Mouse (Mus musculus) layer of hippocampus, postnatal 36 days (tissue): ENCODE measurements around the gene Tmem236. TPM values are rescaled to one million over a fixed set of nuclear protein-coding genes. Genes with fewer than 3 reads are reported as not detected.
"Not testable (repeated sequence)": the region's sequence is repeated elsewhere in the genome, so short reads cannot be mapped to it uniquely, and the experiment has no call there.

Source experiments
- DNase-seq, 2 experiments: peaks; one replicate each; pipeline ENCODE4 v3.0.0; 2022
- total RNA-seq, 2 experiments: library from RNA; stranded (reverse); gene quantifications; 2 replicates each; pipeline ENCODE4 v1.2.3; 2021

Gene Tmem236
- total RNA-seq, 2 experiments from 2014 or later = 0.12 TPM; not detected in 1

DNA sequence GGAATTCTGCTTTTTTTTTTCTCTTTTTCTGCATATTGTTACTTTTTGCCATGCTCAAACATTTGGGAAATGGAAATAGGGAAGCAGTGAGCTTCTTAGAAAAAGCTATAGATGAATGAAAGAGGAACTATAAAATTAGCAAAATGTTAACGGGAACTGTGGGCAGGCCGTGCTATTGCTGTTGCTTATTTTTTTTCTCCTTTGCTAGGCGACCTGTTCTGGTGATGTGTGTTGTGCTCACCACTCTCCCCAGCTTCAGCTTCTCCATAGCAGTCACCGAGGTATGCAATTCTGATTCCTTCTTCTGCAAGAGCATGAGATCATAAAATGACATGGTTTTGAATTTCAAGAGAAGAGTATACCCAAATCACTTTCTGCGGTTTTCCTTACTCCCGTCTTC is 17.7 kb downstream of the Tmem236 start:
- DNase-seq = no peak

DNA sequence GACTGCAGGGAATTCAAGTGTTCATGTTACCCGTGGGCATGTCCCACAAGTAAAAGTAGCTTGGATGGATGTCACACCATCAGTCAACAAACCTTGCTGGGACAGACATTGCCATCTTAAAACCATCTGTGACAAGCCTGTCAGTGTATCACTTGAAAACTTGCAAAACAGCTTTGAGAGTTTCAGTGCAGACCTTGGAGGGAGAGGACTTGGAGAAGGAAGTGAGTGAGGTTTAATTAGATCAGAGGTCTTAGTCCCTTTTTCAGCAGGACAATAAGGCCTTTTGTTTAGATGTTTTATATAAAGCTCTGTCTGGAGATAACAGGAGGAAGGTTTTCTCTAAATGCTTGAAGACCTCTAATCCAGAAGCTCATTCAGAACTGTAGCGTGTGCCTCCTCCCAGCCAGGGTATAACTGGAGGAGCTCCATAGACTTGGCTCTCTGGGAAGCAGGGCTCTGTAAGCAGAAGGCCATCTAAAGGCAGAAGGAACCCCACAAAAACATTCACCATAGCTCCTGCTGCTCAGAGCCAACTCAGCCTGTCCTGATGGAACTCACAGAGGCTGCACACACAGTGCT is 24.1 kb downstream of the Tmem236 start:
- not testable (repeated sequence) for DNase-seq

DNA sequence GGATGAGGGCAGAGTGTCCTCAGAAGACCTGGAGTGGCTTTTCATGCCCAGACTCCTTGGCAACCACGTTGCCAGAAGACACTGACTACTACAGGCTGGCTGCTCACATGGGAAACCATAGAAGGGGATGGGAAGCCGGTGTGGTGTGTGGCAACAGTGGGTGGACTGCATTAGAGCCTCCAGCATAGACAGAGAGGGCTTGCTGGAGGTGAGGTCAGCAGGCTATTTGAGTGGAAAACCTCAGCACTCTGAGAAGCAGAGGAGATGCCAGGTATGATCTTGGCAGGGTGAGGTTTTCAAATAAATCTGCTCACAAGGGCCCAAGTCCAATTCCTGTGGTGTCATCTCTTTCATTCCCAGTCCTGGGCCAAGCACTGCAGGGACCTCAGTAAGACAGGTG is 25.3 kb downstream of the Tmem236 start:
- DNase-seq = no peak

DNA sequence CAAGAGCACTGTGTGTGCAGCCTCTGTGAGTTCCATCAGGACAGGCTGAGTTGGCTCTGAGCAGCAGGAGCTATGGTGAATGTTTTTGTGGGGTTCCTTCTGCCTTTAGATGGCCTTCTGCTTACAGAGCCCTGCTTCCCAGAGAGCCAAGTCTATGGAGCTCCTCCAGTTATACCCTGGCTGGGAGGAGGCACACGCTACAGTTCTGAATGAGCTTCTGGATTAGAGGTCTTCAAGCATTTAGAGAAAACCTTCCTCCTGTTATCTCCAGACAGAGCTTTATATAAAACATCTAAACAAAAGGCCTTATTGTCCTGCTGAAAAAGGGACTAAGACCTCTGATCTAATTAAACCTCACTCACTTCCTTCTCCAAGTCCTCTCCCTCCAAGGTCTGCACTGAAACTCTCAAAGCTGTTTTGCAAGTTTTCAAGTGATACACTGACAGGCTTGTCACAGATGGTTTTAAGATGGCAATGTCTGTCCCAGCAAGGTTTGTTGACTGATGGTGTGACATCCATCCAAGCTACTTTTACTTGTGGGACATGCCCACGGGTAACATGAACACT is 26.6 kb downstream of the Tmem236 start:
- not testable (repeated sequence) for DNase-seq

DNA sequence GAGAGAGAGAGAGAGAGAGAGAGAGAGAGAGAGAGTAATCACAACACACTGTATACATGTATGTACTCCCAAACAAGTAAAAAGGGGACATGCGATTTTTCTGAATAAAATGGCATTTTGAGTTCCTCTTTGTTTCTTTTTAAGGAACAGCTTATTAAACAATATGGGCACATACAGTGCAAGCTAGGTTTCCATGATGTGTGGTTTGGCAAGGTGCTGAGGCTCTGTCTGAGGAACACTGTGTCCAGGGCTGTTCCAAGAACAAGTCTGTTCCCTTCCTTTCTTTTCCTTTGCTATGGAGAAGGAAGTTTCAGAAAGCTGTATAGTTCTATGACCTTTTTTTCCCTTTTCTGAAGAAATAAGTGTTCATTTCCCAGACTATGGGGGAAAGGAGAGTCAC is 30.0 kb downstream of the Tmem236 start:
- no peak for DNase-seq

DNA sequence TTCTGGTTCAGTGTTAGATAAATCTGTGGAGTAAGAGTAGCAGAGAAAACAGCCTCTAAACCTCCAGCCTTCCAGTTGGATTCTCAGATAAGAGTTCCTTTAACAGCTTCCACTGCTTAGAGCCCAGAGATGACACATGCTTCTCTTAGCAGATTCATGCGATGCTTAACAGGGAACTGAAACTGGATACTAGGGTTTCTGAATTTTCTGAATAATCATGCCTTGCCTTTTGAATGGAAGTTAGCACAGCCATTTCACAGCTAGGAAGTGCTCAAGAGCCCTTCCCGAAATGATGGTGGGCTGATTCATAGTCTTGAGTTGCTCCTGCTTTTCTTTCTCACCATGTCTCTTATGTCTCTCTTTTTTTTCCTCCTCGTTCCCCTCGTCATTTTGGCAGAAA is 32.5 kb downstream of the Tmem236 start:
- no peak for DNase-seq

DNA sequence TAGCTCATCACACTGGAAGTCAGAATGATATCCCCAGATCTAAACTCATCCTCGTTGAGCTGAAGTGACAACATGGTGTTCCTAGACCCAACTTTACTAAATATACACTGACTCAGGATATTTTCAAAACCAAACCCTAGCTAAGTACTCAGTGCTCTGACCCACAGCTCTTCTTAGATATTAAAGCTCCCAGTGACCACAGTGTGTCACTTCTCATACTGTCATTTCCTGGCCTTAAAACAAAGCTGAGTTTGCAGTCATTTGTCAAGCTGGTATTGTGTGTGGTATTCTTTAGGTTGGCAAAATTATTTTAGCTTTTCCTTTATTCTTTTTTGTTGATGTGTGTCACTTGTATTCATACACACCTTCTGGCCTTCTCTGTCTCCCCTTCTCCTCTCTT is 36.4 kb downstream of the Tmem236 start:
- DNase-seq = no peak

DNA sequence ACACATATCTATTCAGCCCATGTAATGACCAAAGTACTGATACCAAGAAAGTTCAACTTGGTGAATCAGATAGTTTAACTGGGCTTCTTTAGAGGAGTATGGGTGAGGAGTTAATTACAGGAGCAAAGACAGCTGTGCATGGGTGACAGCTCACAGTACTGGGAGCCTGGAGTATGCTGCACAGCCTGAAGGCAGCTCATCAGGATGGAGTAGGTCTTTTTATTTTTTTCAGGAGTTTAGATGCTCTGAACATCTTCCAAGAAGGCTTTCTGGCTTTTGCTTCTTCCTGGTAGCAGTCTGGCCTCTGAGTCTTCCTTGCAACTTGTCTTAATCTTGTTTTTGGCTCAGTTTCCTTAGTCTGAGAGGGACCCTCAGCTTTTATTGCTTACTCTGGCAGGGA is 37.3 kb downstream of the Tmem236 start:
- no peak for DNase-seq

DNA sequence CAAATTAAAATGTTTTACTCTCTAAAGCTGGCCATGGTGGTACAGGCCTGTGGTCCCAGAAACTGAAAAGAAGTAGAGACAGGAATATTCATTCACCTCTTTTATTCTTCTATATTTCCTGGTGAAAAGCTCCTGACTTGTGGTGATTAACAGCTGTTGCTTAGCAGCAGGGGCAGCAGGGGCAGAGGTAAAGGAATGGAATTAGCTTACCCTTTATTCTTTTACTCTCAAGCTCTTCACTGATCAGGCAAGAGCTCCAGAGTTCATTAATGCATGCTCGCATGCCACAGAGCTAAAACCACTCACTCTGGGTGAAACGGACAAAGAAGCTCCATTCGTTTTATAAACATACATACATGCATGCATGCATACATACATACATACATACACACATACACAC is 40.4 kb downstream of the Tmem236 start:
- DNase-seq = no peak

DNA sequence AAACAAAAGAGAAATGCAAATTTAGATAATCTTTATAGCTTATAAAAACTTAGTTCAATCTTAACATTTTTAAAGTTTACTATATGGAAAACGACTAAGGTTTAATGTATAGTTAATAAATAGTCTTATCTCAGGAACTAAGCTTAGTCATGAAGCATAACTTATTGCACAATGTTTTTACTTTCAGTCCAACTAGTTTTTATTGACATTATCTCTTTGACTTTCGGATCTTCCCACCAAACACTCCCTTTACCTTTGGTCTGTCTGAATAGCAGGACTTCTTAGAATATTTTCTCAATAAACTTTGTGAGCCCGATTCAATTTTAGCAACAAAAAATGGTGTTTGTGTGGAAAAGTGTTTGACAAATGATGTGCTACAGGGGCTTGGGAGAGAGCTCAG is 42.3 kb downstream of the Tmem236 start:
- no peak for DNase-seq

DNA sequence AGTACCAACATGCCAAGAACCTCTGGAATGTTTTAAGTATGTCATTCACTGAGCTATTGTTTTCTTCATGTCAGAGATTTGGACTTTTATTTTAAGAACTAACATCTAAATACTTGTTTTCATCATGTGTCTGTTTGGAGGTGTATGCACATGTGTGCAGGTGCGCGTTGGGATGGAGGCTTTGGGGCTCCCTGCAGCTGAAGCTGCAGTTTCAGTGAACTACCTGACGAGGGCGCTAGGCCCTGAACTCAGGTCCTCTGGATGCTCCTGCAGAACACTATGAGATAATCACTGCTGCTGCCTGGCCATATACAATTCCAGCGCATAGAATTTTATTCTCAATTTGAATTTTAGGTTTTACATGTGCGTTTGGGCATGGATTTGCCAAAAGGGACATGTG is 43.8 kb downstream of the Tmem236 start:
- no peak for DNase-seq

DNA sequence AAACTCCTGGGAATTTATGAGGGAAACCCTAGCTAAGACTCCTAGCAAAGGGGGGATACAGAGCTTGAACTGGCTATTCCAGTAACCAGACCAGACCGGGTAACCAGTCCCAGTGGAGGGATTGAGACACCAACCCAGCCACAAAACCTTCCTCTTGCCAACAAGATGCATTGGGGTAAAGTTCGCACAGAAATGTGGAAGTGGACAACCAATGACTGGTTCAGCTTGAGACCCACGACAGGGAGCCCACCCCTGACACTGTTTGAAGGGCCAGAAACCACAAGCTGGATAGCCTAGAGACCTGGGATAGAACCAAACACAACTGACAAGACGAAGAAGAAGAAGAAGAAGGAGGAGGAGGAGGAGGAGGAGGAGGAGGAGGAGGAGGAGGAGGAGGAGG is 50.1 kb downstream of the Tmem236 start:
- no peak for DNase-seq

DNA sequence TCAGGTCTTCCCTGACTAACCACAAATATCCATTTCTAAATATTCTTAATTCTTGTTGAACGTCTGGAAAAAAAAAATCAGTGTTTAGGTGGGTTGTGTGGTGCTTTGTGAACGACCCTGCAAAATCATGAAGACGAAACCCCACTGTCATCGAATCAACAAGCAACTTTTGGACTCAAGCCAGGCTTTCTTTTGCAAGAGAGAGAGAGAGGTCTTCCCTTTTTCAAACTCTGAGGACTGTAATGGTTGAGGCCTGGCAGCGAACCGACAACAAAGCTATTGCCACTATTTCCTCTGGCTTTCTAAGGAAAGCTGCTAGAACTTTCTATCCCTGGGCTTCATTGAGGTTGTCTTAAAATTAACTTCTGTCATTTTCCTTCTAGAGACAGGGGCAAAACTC is 54.2 kb downstream of the Tmem236 start:
- no peak for DNase-seq

DNA sequence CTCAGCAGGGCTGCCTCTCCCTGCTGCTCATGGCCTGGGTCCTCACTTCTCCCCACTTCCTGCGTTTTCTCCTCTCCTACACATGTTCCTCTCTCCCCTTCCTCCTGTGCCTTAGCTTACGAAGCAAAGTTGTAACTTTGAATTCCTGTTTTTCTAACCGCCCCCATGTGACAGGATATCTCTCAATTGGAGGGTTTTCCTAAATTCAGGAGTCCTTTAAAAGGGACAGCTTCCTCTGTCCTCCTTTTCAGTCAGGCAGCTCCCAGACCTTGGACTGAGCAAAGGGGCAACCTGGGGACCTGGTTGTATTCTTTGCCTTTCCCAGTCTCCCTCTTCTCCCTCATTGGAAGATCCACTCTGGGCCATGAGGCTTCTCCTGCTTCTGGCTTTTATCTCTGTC is 54.8 kb downstream of the Tmem236 start, which contains the start of gene Mrc1:
Mrc1 (plus strand) TSS at position 244 of the 400 bp plus-strand sequence.
- no peak for DNase-seq

DNA sequence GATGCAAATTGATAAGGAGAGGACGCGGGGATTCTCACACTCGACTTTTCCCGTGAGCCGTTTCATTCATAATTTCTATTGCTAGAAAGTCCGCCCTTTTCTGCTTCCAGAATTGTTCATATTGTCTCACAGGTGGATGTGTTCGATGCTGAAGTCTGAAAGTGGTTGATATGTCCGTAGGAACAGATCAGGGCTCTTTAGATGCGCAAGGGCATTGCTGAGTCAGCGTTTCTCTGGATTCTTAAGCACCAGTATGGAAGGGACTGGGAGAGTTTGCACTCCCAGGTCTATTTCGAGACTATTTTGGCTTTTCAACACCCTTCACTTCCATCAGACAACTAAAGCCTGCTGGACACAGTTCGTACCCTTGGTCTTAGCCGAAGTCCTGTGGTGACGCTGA is 55.7 kb downstream of the Tmem236 start:
- no peak for DNase-seq

DNA sequence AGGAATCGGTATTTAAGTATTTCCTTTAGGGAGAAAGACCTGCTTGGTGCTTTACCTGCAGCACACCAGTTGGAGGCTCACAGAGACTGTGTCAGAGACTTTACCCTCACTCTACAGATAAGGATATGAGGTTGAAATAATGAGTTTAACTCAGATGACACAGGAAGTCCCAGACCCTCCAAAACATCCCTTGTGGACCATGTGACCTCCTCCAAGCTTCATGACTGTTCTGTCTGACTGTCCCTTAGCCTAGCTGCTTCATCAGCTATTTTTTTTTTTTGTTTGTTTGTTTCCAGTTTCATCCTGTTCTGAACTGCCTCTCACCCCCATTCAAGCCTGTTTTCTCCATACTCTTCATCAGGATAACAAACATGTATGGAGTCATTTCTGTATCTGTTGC is 58.6 kb downstream of the Tmem236 start:
- DNase-seq = no peak

DNA sequence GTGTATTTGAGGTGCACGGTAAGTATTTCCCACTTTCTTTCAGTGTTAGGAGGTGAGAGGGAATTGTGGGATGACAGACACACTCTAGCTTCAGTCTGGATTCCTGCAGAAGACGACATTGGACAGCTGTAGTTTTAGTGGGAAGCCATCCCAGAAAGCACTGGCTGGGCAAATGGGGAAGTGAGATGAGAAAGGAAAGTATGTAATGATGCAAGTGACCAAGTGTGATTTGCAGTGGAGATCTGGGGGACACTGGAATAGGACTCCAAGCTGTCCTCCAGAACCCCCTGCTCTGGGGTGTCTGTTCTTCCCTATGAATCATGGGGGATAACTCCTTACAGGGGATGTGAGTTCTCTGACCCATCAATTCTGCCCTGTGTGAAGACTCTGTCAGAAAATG is 59.7 kb downstream of the Tmem236 start:
- no peak for DNase-seq

DNA sequence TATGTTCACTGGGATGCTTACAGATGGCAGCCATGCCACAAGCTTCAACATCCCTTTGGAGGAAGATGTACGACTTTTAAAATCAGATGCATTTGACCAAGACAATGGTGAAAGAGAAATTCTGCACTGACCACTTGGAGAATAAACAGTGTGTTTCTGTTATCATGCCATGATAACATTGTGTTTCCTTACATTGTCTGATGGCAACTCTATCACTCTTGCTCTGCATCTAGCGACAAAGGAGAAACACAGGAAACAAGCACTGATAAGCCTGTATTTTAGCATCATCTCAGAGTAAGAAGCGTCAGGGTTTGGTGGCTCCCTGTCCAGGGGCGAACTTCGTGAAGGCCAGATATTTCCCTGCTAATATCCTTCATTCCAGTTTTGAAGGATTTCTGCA is 61.0 kb downstream of the Tmem236 start:
- DNase-seq = no peak

DNA sequence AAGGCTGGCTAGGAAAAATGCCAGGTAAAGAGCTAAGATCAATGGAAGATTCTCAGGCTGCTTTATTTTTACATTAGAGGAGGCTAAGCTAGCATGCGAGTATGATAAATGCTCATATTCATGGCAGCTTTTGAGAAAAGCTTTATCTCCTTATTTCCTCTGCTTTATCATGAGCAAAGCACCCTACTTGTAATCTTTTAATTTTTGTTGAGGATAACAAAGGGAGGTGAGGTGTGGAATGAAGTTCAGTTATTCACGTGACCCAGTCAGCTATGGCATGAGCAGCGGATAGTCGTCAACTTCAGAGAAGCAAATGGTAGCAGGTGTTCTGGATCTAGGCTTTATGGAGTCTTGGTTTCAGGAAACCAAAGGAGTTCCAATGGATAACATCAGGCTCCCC is 62.6 kb downstream of the Tmem236 start:
- DNase-seq = no peak

DNA sequence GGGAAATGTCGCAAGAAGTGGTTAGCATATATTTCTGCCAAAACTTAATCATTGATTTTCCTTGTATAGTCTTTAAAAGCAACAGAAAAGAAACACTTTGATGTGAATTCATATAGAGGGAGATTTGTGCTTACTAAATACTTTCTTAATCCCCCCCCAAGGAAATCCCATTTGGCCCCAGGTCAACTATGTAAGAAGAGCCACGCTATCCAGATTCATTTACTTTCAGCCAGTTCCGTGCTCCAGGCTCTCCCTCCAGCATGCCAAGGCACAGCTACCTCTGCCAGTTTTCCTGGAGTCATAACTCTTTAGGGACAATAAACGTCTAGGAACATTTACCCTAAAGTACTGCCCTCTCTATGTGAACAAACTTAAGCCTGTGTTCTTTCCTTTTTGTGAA is 63.4 kb downstream of the Tmem236 start:
- DNase-seq = no peak

DNA sequence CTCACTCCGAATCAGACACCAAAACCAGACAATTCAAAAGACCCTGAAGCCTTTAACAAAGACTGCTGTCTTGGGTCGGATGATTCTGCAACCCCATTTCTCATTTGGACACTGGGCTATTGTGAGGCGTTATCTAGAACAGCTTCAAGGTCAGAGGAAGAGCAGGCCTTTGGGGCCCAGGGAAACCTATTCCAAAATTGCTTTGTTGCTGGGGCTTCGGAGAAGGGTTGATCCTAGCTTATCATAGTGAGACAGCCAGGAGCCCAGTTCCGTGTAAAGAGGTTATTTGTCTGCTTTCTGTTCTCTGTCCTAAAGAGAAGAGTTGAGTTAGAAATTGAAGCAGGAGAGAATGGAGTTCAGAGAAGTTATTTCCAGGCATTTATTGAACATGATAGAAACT is 64.8 kb downstream of the Tmem236 start:
- DNase-seq = no peak

DNA sequence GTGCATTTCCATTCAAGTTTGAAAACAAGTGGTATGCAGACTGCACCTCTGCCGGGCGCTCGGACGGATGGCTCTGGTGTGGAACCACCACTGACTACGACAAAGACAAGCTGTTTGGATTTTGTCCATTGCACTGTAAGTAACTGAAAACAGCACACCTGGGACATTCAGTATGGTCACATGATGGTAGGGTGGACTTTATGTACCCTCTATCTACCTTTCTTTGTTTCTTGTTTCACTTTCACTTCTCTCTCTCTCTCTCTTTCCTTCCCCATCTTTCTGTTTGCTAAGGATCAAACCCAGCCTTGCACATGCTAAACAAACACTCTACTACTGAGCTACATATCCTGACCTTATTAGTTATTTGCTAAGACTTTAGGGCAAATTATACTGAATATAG is 69.8 kb downstream of the Tmem236 start:
- no peak for DNase-seq

DNA sequence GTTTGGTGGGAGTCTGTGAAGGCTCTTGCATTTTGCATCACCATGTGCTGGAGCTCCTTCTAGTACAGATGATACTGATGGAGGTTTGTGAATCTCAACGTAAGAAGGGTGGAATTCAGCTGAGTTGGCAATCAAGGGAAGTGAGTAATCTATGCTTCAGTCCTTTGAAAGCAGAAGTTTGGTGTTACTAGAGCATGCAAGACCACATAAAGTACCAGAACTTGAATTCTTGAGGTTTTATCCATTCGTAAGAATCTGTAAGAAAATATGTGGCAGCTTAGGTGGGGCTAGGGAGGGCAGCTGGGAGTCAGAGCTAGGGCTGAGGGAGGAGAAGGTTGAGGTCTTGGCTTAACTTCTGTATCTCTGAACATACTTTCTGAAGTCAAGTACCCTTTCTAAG is 70.3 kb downstream of the Tmem236 start:
- no peak for DNase-seq

DNA sequence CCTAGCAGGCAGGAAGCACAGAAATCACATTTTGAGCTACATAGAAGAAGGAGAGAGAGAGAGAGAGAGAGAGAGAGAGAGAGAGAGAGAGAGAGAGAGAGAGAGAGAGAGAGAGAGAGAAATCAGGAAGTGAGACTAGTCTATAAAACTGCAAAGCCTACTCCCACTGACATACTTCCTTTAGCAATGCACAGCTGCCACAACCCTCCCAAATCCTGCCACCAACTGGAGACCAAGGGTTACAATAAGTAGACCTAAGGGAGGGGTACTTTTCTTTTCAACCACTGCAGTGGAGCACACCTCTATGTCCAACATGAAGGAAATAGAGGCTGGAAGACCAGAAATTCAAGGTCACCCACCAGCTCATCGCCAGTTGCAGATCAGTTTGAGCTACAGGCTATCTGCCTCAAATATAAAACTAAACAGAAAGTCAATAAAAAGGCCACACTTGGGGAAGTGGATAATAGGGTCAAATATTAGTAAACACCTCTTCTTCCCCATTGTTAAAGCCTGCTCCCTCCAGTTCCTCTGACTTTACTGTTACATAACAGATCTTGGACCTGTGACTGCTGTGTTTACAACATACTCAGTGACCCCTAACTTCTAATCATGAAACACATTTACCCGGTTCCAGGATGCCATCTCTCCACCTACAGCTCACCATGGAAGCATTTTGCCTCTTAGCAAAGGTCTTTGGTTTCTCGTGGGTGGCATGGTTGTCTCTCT is 75.7 kb downstream of the Tmem236 start:
- DNase-seq = no peak
